Mouse (Mus musculus) heart, postnatal 10 days (tissue): ENCODE results near the gene Agpat4. TPM values are rescaled to one million over a fixed set of nuclear protein-coding genes. Genes with fewer than 3 reads are reported as not detected.

Source experiments
- DNase-seq, 2 experiments: peaks; one replicate each; pipeline ENCODE4 v3.0.0; 2021
- intact Hi-C: fragments of 180-260 bp; cut with DNase I; formaldehyde crosslinking; loops from one replicate; pipeline ENCODE4 v1.15.1; 2025
- total RNA-seq, 2 experiments: library from RNA; stranded (reverse); gene quantifications; 2 replicates each; pipeline ENCODE4 v1.2.3; 2021

The Agpat4 gene
- 10 to 100 TPM in 1 of 2 experiments, 1 to 10 TPM in 1; 8.4 to 10.2 TPM for total RNA-seq

DNA sequence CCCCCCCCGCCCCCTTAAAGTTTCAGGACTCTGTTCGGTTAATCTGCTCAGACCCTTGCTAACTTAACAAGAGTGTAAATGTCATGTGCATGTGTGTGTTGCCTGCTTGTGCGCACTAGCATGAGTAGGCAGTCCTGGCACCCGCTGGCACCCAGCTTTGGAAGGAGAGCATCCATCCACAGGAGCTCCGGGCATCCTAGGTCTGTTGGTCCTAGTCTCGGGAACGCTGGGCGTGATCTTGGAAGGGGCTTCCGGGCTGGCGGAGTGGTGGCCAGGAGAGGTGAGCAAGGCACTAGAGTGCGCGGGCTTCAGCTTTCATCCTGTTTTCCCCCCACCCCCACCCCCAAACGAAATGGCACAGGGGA is at the start of gene Agpat4:
TSS of gene Agpat4 (plus strand) at position 144 of the 365 bp plus-strand sequence.
- peak in 1 of 2 experiments; percentile 55 for DNase-seq
- intact Hi-C loops: loop anchor here (5.0 kb wide), 1 partner anchor 81 kb away; no protein-coding TSS in a partner anchor

DNA sequence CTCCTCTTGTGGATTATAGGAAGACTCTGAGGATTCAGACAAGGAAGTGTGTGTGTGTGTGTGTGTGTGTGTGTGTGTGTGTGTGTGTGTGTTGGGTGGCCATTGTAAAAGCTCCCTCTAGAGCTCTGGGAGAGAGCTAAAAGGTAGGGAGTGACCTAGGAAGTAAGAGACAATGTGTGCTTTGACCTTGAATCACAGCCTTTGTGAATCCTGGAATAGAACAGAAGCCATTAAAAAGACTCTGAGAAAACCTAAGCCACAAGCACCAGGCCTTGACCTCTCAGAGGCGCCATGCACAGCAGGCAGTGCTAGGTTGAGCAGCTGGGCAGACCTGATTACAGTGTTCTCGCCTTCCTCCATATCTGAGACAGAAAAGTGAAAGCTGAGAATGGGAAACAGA is 41.7 kb upstream of the Agpat4 start:
- intact Hi-C loops: no loop called here
- DNase-seq: no peak

DNA sequence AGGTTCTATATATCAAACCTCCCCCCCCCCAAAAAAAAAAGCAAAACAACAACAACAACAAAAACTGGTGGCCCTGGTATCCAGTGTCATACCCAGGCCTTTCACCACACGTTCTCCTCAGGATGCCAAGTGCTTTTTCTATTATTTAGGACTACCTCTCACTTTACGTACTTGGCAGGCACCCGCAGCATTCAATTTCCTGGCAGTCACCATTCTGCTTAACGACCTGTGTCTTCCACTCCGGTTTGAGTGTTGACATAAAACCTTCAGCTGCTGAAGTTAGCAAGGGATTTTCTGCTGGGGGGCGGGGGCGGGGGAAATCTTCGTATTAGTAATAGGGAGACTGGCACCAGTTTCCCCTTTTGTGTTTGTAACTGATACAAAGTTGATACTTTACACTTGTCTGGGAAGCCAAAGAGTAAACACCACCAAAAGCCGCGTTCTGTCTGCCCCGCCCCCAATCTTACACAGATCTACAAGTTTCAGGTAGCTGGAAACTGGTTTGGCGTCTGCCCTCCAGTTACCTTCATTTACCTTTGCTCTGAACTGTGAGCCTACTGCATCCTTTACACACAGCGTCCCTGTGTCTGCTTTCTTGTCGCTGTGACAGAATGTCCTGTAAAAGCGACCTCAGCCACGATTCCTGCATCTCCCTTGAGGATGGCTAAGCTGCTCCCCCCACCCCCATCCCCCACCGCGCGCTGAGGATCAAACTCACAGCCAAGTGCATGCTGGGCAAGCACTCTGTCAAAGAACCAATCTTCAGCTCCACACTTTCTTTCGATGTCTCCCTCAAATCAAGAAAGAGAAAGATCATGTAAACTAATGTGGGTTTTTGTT is 37.6 kb upstream of the Agpat4 start:
- intact Hi-C loops: no loop called here

DNA sequence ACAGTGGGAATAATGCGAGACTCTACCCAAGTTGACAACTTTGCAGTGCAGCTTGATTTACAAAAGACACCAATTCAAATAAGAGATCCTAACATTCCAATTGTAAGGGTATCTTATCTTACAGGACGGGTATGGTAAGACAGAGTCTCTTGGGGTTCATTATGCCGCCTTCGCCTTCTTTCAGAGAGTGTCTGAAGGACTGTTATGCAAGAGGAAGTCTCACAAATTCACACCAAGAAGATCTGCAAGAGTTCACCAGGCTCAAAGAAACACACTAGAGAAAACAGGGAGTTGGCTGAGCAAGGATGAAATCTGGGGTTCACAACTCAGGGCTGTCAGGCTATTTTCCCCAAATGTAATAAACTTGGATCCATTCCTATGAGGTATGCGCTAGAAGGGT is 36.3 kb upstream of the Agpat4 start:
- intact Hi-C loops: no loop called here
- no peak for DNase-seq

More for the DNA sequence above, 37.6 kb upstream of the Agpat4 start:
- no peak for DNase-seq

DNA sequence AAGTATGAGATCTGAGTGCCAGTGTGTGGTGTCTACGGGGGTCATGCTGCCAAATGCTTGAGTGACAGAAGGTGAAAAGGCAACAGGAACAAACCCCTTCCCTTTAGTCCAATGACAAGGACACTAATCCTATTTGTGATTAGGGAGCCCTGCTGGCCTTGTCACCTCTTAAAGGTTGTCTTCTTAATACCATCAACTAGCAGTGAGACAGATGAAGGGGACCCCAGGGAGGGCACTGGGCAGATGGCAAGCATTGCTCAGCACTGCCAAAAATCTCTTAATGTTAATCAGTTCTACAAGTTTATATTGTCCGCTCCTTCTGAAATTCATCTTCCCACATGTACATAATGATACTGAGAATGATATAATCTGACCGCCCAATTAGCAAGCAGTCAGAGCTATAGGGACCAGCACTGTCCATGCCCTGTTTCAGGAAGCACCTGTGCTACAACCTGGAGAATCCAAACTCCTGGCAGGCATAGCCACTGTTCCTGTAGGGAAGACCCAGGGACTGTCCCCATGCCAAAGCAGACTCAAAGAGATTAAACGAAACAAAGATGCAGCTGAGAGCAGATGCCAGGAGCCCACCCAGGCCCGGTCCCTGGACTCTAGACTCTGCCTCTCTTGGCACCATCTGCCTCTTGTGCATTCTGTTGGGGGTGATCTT is 28.1 kb upstream of the Agpat4 start:
- DNase-seq: no peak
- intact Hi-C loops: no loop called here

DNA sequence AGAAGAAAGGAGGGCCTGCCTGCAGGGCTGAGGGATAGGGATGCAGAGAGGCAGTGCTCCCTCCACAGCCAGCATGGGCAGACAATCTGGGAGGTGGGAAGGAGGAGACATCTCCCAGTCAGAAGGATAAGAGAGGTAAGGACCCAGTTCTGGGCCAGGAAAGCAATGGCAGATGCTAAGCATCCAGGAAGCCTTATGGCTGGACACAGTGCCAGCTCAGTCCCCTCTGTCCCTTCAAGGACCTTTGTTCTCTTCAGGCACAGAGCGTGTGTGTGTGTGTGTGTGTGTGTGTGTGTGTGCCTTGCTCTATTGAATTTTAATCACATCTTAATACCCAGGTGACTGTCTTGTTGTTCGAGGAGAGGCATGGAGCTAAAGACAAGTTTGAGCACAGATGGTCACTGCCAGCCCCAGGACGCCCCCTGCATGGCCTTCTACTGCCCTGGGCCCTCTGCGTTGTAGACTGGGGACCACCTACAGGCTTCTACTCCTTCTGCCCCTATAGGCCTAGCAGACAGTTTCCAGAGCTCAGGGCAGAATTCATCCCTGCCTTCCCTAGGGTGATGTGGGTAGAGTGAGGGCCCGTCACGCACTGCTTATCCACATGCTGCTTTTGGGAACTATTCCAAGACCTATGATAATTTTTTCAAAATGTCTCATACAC is 25.5 kb upstream of the Agpat4 start:
- intact Hi-C loops: no loop called here
- DNase-seq: no peak

DNA sequence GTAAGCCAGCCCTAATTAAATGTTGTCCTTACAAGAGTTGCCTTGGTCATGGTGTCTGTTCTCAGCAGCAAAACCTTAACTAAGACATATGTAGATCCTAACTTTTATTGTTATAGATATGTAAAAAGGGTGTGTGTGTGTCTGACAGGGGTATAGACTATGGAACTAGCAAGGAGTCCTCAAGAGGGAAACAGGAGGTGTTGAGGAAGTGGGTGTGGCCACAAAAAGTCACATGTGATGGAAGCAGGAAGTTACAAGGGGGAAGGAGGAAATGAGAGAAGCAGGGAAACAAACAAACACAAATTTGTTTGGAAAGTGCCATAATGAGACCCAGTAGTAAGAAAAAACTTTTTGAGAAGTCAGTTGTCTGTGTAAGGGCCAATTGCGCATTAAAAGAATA is 24.5 kb upstream of the Agpat4 start:
- DNase-seq: no peak
- intact Hi-C loops: no loop called here

DNA sequence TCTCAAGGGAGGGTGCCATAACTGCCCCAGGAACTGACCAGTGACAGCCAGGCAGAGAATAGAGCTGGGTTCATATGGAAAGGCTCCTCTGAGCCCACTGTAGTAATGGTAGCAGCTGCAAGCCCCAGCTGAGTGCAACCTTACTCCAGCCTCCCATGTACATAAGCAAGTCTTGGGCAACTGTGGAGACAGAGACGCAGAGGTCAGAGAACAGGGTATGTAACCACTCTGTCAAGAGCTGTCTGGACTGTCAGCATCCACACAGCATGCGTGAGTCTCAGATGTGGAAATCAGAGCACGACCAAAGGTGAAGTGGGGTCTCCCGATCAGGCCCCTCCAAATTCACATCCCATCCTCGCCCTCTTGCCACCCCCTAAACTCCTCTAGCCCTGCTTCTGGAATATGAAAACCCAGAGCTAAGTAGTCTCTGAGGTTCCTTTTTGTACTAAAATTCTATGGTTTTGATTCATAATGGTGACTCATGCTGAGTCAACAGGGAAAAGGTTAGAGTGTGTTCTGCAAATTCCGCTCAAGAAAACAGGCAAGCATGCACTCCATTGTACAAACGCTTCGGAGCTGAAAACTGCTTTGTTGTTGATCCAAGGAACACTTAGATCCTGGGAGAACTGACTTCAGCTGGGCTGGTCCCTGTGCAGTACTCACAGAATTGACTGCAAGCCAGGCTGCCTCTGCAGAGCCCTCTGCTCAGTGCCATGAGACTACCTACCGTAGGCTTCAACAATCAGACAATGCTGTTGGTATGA is 23.5 kb upstream of the Agpat4 start:
- DNase-seq: no peak
- intact Hi-C loops: no loop called here

DNA sequence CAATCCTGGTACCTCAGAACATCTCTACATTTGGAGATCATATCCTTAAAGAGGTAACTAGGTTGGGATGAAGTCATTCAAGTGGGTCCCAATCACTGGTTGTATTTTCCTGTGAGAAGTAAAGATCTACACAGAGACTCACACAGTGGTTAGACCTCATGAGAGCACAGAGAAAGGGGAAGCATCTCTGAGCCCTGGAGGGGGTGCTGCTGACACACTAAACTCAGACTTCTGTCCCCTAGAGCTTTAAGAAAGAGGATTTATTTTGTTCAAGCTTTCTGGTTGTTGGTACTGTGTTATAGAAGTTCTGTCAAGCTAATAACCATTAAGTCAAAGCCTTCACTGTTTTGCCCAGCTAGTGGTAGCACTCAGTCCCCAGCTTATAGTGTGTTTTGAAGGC is 19.1 kb upstream of the Agpat4 start:
- no peak for DNase-seq
- intact Hi-C loops: no loop called here

DNA sequence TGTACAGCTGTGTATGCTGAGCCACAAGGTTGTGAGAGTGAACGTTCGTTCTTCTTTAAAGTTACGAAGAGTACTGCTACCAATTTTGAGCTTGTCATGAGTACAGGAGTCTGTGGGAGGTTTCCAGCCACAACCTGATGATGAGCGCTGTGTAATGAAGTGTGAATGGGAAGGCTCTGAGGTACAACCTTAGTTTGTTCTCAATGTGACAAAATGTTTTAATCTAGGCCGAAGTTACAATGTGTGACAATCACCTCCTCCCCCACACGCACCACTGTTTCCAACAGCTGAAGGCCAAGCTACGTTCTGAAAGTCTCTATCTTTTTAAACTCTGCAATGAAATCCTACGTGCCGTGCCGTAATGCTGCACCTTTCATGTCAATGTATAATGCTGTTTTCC is 16.2 kb upstream of the Agpat4 start:
- intact Hi-C loops: no loop called here
- DNase-seq: no peak

DNA sequence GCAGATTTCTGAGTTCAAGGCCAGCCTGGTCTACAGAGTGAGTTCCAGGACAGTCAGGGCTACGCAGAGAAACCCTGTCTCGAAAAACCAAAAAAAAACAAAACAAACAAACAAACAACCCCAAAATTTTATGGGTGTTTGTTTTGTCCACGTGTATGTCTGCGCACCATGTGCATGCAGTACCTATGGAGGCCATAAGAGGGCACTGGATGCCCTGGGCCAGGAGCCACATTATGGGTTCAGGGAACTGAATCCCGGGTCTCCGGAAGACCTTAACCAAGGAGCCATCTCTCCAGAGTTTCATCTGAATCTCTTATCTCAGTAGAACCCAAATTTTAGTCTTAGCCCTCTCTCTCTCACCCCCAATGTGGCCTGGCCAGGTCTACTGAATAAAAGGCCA is 14.7 kb upstream of the Agpat4 start:
- intact Hi-C loops: loop anchor here (2.0 kb wide), 1 partner anchor 107 kb away; no protein-coding TSS in a partner anchor
- DNase-seq: peak in 1 of 2 experiments; percentile 14

DNA sequence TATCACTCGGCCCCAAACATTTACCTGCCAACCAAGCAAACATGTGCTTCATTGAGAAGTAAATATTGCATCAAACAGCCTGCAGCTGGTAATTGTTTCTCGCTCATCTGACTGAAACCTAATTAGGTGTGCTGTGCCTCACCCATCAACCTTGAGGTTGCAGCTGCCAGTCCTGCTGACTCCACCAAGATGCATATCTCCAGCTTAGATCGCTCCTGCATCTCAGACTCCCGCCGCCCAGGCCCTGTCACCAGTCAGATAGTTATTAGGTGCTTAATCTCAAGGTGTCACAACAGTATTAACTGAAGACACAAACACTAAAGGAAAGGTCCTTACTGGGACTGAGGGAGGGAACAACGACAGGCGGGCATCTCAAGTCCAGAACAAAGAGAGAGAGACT is 14.3 kb upstream of the Agpat4 start:
- intact Hi-C loops: loop anchor here (2.0 kb wide), 1 partner anchor 107 kb away; no protein-coding TSS in a partner anchor
- no peak for DNase-seq

DNA sequence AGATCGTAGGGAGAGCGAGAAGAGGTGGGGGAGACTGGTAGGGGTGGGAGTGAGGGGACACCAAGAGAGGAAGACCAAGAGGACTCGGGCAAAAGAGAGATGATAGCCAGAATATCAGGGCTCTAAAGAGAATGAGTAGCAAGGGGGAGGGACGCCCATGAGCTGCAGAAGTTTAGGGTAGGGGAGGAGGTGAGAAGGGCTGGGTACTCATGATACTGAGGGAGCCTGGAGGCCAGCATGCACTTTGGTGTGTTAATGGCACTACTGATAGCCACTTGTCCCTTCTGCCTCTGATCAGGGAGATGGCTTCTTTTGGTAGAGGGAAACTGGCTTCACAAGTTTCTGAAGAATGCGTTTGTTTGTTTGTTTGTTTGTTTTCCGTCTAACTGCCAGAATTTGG is 13.8 kb upstream of the Agpat4 start:
- intact Hi-C loops: loop anchor here (2.0 kb wide), 1 partner anchor 106 kb away; no protein-coding TSS in a partner anchor
- no peak for DNase-seq

DNA sequence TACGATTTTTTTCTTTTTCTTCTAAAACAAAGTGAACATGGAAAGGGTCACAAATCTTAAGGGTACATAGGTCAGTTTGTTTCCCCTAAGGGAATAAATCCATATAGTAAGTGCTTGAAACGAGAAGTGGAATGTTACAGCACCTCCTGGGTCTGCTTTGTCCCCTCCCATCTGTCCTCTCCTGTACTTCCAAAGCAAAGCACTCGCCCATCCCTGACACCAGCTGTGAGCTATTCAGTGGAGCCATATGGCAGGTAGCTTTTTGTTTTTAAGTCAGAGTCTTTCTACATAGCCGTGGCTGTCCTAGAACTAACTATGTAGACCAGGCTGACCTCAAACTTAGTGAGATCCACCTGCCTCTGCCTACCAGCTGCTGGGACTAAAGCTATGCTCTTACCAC is 12.2 kb upstream of the Agpat4 start:
- intact Hi-C loops: no loop called here
- no peak for DNase-seq

DNA sequence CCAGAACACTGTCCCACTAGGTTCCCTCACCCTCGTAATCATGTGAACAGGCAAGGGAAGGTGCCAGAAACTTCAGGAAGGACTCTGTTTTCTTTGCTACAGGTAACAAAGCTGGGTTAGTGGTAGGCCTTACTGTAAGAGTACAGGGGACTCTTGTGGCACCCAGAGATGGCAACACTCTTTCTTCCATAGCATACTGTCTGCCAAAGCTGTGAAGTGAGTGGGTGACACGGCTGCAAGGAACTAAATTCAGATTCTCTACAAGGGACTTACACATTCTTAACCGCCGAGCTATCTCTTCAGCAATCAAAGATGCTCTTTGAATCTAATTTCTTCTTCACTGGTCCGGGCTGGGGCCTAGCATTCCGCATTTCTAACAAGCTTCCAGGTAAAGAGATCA is 4.9 kb upstream of the Agpat4 start:
- intact Hi-C loops: no loop called here
- no peak for DNase-seq

DNA sequence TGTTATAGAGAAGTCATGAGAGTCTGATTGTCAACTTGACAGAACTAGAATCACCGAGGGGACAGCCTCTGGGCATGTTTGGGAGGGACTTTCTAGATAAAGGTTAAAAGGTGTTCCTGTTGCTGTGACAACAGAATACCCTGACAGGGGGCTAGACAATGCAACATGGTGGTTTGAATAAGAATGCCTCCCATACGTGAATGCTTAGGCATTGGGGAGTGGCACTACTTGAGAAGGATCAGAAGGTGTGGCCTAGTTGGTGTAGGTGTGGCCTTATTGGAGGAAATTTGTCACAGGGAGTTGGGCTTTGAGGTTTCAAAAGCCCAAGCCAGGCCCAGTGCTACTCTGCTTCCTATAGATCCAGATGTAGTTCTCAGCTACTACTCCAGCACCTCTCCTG is 3.4 kb upstream of the Agpat4 start:
- intact Hi-C loops: loop anchor here (5.0 kb wide), 1 partner anchor 78 kb away; no protein-coding TSS in a partner anchor
- no peak for DNase-seq

DNA sequence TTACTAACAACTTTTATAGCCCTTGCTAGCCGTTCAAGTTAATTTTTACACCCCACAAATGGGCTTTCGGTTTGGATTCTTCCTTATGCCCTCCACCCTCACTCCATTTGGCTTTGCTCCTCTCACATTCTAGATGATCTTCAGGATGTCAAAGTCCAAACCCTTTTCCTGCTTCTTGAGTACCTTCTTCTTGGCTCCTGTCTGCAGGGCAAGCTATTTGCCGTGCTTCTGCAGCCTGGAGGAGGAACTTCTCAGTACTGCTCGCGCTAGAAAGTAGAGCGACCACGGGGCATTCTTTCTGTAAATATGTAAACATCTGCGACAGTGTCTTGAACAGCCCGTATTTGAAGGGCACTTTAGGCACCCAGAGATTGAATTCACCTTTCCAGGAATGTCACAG is 373 bp upstream of the Agpat4 start:
- intact Hi-C loops: loop anchor here (5.0 kb wide), 1 partner anchor 81 kb away; no protein-coding TSS in a partner anchor
- DNase-seq: no peak

DNA sequence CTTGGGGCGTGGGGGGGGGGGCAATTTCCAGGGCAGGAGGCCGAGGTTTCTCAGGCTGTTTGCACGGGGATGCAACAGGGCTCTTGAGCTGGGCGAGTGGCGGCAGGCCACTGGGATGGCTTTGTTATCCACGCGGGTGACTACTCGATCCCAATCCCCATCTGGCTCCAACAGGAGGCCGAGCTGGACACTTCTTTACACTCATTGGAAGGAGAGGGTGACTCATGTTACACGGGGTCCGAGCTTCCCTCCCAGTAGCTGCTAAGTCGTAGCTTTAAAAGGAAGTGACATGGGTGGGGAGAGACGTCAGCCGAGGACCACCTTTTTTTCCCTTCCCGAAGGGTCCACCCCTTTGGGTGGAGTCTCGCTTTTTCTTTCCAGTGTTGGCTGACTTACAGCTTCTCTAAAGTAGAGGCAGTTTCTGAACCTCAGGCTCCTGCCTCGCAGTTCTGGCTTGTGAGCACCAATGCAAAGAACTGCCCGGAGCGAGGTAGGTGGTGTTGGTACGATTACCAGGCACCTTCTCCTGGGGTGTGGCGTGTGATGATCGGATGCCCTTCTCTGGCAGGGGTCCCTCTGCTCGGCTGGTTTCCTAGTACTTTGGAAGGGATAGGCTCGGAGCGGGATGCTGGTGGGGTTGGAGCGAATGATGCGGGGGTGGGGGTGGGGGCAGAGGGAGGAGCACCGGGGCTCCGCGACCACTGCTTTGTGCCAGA is 580 bp downstream of the Agpat4 start:
- intact Hi-C loops: loop anchor here (5.0 kb wide), 1 partner anchor 82 kb away; no protein-coding TSS in a partner anchor
- peak; percentile 84 to 88 for DNase-seq

DNA sequence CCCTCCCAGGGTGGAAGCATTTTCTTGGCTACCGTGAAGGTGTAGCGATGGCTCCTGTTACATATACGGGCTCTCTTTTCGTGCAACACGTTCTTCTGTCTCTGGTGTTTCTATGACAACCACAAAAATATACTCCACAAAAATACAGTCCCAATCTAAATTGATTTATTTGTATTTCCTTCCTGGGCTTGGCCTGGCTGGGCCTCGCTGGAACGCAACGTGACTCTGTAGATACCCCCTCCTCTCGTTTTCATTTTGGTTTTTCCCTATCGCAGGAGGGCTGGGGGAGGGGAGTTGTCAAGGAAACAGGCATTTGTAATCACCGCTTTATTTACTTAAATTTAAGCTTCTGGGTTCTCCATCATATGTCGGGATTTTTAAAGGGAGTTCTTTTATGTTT is 1.2 kb downstream of the Agpat4 start:
- intact Hi-C loops: loop anchor here (5.0 kb wide), 1 partner anchor 82 kb away; no protein-coding TSS in a partner anchor
- peak; percentile 21 to 52 for DNase-seq

DNA sequence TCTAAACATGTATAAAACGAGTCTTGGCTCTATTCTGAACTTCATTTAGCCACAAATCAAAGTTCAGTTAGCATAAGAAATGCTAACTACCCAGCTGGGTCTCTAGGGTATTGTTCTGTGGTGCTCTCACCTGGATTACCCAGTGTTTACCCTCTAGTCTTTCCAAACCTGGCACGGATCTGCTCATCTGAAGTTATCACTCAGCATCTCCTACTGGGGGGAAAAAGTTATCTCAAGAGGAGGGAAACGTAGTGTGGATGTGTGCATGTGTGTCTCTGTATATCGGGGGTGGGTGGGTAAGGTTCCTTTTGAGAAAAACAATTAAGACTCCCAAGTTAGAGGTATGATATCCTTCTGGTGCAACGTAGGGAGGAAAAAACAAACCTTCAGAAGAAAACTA is 1.8 kb downstream of the Agpat4 start:
- intact Hi-C loops: no loop called here
- no peak for DNase-seq
